Mouse (Mus musculus) brown adipose tissue, adult 24 weeks (tissue): Measurements from ENCODE around the gene Zfp65. TPM values are rescaled to one million over a fixed set of nuclear protein-coding genes. Genes with fewer than 3 reads are reported as not detected.
"Not testable (repeated sequence)": the region's sequence is repeated elsewhere in the genome, so short reads cannot be mapped to it uniquely, and the experiment has no call there.

Source experiments
- H3K27ac ChIP-seq: fragments of 200-500 bp; replicated peaks from 2 replicates; pipeline ENCODE4 v1.5.1; 2012; ENCODE audit warnings: low read depth, mild to moderate bottlenecking, low read length
- H3K4me1 ChIP-seq: fragments of 200-500 bp; 2 replicates; pipeline ENCODE4 v1.6.1; 2012; ENCODE audit warnings: low read length, mixed read lengths; ENCODE audit not compliant: control insufficient read depth, insufficient read depth, insufficient read length
- H3K4me3 ChIP-seq: fragments of 200-500 bp; 2 replicates; pipeline ENCODE4 v1.5.1; 2012; ENCODE audit warnings: low read depth, mild to moderate bottlenecking, low read length, moderate library complexity; ENCODE audit not compliant: insufficient read depth
- polyA plus RNA-seq: library from polyadenylated mRNA; stranded (reverse); fragments of >200 nt; gene quantifications from 2 replicates; pipeline ENCODE4 v1.2.4, GENCODE M21; 2012; ENCODE audit not compliant: missing spikeins, insufficient read depth, insufficient read length

The Zfp65 gene
- polyA plus RNA-seq, 1 experiment, result 6.1 TPM

GRCm38 (mm10) chr13:67682959-67683735 lies 45.8 kb downstream of the Zfp65 start:
- H3K4me1 ChIP-seq, H3K27ac ChIP-seq: not testable (repeated sequence)
- peak overlapping the region; percentile 71 for H3K4me3 ChIP-seq

- H3K4me3 ChIP-seq, result no peak overlapping the region
- no peaks in the 10 kb centered on the region for H3K4me1 ChIP-seq
- no peak overlapping the region for H3K27ac ChIP-seq
Measured at GRCm38 (mm10) chr13:67674902-67675301, 54.1 kb downstream of the Zfp65 start.

Other genes with a start within 250 kb of the Zfp65 start
- 6.2 and 10.3 TPM in 2 replicates for gene Zfp874b, start 244.9 kb downstream of the Zfp65 start, polyA plus RNA-seq
- gene Zfp58, start 228.6 kb downstream of the Zfp65 start, polyA plus RNA-seq, result 3.1 and 4.8 TPM in 2 replicates
- not detected in 2 replicates for gene Gm26965, start 203.0 kb downstream of the Zfp65 start, polyA plus RNA-seq
- 50.5 and 55.8 TPM in 2 replicates for gene Zfp87, start 203.0 kb downstream of the Zfp65 start, polyA plus RNA-seq
- 2.1 and 5.4 TPM in 2 replicates for gene Zfp748, start 175.3 kb downstream of the Zfp65 start, polyA plus RNA-seq
- gene Zfp729b, start 119.5 kb downstream of the Zfp65 start, polyA plus RNA-seq, result 4.0 and 5.3 TPM in 2 replicates
- gene Gm49345, start 91.4 kb downstream of the Zfp65 start, polyA plus RNA-seq, result 1.7 TPM in 1 of 2 replicates, not detected in the other
- 2.0 and 3.9 TPM in 2 replicates for gene Zfp729a, start 91.4 kb downstream of the Zfp65 start, polyA plus RNA-seq
- 6.9 and 7.0 TPM in 2 replicates for gene Zfp738, start 42.1 kb downstream of the Zfp65 start, polyA plus RNA-seq
- gene Zfp85, start 26.1 kb upstream of the Zfp65 start, polyA plus RNA-seq, result 1.8 and 2.0 TPM in 2 replicates
- 0.88 and 1.4 TPM in 2 replicates for gene Zfp493, start 50.5 kb upstream of the Zfp65 start, polyA plus RNA-seq
- 3.7 and 3.9 TPM in 2 replicates for gene Zfp273, start 84.6 kb upstream of the Zfp65 start, polyA plus RNA-seq
- 11.2 TPM in 1 of 2 replicates, not detected in the other for gene Gm10037, start 101.9 kb upstream of the Zfp65 start, polyA plus RNA-seq
- gene BC048507, start 134.2 kb upstream of the Zfp65 start, polyA plus RNA-seq, result not detected in 2 replicates